Mouse (Mus musculus) cerebellum, postnatal 14 days (tissue): Measurements from ENCODE around the gene G430095P16Rik.
A peak's percentile ranks its signal among the peaks of the same experiment; 100 is the strongest.

ENCODE experiments used
- DNase-seq, 2 experiments: peaks; one replicate each; pipeline ENCODE4 v3.0.0; 2021; ENCODE audit warnings: mixed read lengths in 2 of 2

G430095P16Rik gene

DNA sequence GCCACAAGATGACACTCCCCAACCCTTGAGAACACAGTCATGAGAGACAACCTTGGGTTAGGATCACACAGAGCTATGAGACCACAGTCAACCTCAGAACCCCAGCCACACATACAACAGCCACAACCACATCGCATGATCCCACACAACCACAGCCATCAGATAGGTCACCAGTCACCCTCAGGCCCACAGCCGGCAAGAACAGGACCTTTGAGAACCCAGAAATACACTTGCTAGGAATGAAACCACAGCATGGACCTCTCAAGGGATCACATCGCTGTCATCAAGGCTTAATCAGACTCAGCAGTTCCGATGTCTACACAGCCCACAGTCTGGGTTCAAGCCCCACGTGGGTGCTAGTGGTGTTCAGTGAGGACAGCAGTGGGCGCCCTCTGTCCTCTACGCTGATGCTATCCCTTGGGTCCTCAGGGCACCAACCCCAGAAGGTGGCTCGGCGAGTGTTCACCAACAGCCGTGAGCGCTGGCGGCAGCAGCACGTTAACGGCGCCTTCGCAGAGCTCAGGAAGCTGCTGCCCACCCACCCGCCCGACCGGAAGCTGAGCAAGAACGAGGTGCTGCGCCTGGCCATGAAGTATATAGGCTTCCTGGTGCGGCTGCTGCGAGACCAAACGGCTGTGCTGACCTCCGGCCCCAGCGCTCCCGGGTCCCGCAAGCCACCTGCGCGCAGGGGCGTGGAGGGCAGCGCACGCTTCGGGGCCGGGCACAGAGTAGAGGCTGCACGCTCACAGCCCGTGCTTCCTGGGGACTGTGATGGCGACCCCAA lies 19.1 kb upstream of the G430095P16Rik start:
- peak; percentile 26 to 31 for DNase-seq

DNA sequence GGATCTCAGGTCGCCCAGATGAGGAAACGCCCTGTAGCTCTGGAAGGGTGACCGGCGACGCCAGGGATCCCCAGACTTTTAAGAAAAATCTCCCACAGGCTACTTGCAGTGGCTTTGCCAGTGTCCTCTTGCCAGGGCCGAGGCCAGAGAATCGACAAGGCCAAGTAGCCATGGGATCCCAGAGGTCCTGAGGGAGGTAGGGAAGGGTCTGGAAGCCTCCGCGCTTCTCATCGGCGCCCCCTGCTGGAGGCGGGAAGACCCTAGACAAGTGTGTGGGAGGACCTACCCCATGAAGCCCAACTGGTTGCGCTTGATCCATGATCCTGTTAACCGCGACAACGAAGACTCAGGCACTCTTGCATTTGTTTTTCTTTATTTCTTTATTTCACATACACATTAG lies 18.5 kb upstream of the G430095P16Rik start:
- peak; percentile 81 to 91 for DNase-seq

DNA sequence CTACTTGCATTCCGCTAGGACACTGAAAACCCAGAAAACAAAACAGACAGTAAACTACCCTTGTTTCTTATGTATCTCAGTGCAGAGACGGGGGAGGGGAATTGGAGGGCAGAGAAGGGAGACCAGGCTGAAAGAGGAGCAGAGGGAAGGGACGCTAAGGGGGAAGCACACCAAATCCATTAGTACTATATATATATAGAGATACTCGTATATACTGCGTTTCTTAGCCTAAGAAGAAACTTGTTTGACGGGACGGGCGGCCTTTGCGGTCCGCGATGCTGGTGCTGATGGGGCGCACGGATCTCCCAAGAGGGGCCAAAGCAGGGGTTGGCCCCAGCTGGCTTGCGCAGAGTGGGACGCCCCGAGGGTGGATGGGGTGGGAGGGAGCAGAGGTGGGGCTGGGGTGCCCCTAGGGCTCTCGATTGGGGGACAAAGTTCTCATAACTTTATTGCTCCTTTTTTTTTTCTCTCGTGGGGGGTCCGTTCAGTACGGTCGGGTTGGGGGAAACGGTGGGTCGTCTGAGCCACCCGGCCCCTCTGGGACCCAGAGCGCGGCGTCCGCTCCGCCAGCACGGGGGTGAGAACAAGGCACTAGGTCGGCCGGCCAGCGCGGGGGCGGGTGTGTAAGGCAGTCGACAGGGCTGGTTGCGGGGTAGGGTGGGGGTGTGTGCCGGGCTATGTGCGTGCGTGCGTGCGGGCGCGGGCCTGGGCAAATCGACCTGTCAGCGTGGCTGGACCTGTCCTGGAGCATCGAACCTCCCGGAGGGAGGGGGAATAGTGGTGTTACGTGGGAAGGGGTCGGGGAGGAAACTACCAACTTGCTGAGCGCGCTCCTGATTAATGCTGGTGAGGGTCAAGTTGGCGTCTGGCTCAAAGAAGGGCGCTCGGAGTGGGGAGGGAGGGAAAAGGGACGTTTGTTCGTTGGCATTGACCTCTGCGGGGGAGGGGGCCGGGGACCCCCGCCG lies 17.7 kb upstream of the G430095P16Rik start:
- DNase-seq: peak; percentile 46 to 62

DNA sequence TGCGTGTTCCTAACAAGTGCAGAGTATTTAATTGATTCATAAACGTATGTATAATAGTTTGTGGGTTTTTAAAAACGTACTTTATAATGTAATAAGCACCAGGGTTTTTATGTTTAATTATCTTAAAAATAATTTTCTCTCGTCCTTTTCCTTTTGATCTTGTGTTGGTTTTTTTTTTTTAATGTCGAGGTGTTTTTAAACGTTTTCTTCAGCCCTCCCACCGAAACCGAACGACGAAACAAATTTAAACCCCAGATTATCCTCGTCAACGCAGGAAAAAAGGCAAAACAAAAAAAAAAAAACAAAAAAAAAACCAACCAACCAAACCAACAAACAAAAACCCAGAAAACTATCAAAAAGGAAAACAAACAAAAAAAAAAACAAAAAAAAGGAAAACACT lies 16.8 kb upstream of the G430095P16Rik start:
- no peak for DNase-seq

DNA sequence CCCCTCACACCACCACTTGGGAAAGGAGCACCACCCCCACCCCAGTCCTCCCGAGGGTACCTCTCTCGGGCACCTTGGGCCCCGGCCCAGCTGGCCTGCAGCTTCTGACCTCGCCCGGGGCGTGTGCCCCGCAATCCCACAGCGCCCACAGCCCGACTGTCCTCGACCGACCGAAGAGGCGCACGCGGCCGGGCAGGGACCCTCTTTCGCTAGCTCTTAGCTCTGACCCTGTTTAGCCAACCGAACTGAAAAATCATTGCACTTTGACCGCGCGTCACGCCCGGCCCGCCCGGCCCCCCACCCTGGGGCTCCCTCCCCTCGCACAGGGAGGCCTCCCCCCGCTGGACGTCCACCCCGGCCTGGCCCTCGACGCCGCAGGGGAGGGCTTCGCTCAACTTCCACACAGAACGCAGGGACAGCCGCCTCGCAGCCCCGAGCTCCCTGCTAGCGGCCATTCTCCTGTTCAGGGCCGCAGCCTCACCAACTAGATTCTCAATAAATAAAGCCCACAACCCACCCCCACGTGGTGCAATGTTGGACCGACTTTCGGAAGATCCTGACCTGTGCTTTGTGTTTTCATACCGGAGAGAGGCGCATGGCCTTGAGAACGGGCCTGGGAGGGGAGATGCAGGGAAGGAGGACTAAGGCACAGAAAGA lies 16.1 kb upstream of the G430095P16Rik start:
- DNase-seq: peak; percentile 33 to 50

DNA sequence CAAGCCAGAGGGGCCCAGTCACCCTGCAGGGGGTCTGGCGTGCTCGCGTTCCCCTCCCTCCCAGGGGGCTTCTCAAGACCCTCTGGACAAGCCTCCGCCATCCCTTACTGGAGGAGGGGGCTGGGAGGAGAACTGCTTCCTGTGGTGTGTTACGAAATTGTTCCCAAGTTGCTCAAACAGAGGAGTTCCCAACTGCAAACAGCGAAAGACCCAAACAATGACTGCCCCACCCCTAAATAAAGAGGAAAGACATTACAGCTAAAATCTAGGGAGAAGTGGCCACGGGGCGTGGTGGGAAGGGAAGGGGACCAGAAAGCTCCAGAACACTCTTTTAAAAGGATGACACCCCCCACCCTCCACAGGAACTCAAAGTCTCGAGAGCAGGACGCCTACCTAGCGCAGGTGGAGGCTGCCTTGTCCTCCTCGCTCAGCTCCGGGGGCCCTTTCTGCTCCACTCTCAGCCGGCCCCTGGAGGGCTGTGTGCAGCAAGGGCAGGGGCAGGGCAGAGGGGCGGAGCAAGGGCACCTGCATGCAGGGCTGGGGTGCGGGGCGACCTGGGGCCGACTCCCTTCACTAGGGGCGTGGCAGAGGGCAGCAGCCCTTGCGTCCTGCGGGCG lies 15.4 kb upstream of the G430095P16Rik start:
- DNase-seq: peak; percentile 33 to 39

DNA sequence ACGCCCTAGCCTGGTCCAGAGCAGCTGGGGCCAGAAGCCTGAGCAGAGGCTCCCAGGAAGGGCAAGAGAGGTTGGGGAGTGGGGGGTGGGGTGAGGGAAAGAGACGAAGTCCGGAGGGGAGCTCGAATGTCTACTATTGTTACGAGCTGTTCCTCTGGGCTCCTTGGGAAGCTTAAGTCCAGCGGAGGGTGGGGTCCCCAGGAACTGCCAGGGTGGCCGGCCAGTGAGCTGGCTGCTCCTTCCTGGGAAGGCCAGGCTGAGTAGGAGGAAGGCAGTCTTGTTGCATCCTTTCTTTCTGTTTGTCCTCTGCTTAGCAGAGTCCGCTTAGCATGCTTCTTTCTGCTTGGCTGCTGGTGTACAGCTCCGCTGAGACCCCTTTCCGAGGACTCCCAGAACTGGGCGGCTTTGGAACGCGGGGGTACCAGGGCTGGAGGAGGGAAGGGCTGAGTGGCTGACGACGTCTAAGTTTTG lies 14.7 kb upstream of the G430095P16Rik start:
- peak in 1 of 2 experiments; percentile 29 for DNase-seq

DNA sequence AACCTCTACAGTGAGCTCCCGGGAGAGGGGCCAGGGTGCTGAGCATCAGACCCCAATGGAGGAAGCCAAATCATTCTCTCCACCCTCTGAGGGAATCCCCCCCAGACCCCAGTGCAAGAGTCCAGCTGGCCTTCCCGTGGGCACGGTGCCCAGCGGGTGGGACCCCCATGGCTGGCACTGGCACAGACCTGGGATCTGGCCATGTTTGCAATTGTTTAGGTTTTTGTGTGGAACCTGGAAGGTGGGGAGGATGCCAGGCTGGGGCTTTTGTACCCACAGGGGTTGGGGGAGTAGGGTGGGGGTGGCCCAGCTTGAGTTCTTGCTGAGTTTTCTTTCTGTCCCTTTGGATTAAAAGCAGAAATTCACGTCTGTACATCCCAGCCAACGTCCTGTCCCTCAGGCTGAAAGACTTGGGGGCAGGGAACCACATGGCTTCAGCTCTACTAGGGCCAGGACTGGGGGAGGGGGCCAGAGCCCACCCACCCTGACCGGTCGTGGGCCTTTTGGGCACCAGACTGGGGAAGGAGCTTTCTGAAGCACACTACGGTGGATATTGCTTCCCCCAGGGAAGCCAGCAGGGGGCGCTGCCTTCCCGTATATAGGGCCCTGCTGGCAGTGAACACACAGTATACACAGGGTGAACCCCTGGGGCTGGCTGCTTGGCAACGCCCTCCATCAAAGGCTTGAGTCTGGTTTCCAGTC lies 13.9 kb upstream of the G430095P16Rik start:
- peak; percentile 92 to 95 for DNase-seq

DNA sequence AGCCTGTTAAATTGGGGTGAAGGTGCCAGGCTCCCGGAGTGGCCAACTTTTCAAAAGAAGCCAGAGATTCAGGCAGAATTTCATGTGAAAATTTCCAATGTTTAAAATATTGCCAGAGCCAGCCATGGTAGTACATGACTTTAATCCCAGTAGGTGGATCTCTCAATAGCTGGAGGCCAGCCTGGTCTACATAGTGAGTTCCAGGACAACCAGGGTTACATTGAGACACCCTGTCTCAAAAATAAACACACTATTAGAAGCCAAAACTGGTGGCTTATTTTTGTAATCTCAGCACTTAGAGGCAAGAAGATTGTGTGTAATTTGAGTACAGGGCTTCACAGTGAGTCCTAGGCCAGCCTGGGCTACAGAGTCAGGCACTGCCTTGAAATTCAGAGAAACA lies 12.9 kb upstream of the G430095P16Rik start:
- DNase-seq: no peak

DNA sequence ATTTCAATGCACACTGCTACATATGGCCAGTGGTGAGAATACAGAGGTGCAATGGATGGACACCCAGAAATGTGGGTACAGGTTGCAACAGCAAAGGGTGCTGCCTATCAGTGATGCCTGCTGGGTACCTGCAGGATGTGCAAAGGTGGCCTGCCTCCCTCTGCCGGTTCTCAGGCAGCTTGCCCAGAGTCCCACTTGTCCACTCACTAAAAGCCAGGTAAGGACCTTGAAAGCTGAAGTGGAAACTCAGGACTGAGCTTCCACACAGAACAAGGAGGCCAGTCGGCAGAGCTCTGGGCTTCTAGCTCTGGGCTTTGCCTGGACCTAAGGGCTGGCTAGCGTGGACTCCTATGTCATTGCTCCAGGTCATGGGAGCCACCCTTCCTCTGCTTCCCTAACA lies 11.5 kb upstream of the G430095P16Rik start:
- DNase-seq: no peak

DNA sequence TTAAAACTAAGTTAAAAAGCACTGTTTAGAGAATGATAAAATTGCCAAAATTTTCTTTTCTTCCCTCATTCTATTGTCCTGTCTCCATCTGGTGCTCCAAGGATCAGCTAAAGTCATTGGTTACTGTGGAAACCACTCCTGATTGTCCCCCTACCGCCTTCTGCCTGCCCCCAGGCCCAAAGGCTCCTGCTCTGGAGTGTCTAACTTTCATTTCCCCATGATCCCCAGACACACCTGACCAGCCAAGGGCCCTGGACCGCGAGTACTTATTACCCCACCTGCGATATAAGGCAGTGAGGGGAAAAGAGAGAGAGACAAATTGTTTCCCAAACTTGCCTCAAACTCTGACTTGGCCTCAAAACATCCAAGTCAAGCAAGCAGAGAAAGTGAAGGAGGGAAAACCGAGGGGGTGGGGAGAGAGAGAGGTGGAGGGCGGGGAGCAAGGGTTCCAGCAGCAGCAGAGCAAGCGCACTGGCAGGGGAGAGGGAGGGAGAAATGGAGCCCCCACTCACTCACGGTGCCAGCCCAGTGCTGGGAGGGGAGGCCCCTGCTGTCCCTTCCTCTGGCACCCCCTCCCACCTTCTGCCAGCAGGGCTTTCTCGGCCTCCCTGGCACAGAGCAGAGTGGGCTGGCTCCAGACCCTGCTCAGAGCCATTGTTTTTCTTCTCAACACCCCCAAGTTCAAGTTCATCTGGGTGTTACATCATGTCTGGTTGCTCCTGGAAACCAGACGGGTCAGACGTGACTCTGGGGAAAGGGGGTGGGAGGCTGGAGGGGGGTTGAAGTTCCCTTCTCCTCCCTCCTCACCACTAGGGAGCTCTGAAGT lies 10.7 kb upstream of the G430095P16Rik start:
- peak; percentile 52 to 68 for DNase-seq

DNA sequence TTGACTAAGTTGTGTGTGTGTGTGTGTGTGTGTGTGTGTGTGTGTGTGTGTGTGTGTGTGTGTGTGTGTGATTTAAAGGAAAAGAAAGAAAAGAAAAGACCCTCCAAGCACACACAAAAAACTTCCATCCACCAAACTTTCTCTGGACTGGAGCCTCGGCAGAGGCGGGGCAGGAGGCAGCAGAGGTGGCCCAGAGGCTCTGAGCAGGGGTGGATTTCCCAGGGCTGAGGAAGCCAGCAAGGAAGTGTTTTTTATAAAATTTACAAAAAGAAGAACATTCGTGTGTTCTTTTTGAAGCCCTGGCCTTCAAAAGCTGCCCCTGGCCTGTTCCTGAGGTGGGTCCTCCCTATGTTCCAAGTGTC lies 10.1 kb upstream of the G430095P16Rik start:
- no peak for DNase-seq

DNA sequence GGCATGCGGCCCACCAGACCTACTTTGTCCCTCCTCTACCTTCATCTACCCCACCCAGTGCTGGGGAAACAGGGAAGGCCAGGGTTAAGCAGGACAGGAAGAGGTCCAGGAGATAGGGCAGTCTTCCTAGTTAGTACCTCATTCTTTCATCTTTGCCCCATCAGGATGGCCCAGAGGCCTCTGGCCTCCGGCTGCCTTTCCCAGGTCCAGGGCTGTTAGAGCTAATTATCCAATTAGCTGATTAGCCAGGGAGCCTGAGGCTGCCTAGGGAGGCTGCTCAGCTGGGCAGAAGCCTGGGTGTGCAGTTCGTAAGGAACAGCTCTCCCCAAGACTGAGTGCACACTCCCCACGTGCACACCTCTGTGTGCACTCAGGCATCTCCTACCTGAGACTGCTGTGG lies 9.4 kb upstream of the G430095P16Rik start:
- no peak for DNase-seq

DNA sequence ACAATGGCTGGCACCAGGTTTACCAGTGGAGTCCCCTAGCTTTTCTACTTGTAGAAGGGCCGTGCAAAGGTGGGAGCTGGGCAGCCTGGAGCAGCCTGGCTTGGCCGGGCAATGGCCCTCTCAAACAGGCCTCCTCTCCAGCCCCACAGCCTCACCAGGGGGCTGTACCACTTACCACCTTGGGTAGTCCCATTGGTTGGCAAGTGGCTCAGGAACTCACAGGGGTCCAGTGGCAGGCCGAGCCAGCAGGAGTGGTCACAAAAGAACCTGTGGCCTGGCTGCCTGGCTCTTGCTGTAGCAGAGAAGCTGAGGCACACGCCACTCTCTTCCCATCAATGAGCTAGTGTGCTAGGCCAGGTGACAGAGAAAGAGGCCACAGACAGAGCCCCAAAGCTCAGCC lies 8.6 kb upstream of the G430095P16Rik start:
- no peak for DNase-seq

DNA sequence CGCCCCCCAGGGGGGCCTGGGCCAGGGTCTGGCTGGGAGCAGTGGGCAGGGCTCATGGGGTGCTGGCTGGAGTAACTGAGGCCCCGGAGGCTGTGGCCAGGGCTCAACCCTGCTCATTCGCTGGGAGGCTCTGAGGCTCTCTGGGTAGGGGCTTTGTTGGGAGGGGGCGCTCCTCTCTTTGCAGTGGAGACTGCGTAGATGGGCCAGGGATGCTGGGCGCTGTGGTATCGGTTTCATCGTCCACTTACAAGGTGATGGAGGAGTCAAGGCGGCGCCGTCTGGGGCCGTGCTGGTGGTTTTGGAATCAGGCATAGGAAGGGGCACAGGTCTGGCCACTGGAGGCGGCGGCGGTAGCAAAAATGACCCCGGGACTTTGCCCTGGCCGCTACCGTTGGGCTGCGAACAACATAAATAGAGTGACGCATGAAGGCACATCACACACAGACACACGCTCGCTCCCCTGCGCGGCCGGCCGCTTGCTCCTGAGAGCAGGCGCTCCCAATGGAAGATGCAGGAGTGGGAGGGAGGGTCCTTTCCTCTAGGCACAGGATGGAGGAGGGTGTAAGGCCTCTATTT lies 6.8 kb upstream of the G430095P16Rik start:
- DNase-seq: no peak

DNA sequence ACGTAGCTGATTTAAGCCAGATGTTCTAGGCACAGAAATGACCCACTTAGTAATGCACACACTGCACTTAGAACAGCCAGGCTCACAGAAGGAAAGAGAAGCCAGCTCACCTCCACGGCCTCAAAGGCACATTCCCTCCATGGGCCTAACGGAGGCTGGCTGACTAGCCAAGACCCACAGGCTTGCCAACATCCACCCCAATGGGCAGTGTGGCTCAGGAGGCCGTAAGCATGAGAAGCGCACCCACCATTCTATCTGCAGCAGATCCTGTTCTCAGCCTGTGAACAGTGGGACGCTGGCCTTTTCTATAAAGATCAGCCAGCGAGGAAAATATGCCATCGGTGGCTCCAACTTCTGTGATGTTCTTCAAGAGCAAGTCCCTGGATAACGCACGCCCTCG lies 6.0 kb upstream of the G430095P16Rik start:
- DNase-seq: no peak

DNA sequence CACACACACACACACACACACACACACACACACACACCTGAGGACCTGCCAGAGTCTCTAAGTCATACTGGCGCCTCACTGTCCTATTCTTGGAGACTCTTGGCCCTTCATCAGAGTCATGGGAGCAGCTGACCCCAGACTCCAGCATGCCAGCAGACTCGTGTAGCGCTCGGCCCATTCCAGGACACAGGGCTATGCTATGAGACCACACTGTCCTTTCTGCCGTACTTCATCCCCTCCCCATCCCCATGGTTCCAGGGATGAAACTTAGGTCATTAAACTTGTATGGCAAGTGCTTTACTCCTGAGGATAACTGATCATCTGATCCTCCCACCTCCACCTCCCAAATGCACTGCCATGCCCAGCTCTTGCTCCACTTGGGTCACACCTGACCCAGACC lies 4.3 kb upstream of the G430095P16Rik start:
- DNase-seq: no peak

DNA sequence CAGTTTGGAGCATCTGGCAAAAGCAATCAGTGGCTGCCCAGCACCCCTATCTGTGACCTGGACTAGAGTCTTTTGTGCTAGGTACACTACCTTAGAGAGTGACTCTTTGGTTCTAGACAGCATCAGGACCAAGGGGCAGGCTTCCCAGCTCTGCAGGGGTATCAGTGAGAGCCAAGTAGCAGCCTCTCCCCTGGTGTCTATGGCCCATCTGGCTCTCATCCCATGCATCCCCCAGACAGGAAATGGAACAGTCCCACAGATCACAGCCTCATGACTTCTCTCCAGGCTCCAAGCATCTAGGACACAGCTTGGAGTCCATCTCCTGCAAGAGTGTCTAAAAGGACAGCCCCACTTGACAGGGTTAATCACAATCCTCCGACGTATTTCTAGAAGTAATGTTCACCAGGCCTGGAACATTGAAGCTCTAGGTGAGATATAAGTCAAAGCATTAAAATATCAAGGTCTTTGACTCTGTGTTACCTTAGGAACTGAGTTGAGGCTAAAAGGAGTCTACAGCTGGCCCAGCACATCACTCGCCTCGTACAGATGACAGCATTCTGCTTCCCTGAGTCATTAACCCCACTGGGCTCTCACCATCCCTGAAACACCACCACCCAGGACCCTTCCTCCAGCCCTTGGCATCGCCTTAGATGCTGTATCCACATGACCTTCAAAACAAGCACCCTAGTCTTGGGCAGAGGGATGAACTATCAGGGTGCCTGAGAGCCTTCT lies 3.7 kb upstream of the G430095P16Rik start:
- DNase-seq: peak in 1 of 2 experiments; percentile 65

DNA sequence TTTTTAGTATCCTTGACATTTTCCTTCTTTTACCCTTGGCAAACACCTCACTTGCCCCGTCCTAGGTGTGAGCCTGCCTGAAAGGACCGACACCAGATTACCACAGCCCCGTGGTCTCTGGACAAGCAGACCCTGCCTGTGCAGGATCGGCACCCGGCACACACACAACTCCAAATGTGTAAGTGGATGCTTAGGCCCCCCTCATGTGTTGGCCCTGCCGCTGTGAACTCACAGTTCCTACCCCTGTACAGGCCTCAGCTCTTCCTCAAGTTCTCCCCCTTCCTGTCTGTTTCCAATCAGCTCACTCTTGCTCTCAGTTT lies 317 bp upstream of the G430095P16Rik start:
- no peak for DNase-seq

DNA sequence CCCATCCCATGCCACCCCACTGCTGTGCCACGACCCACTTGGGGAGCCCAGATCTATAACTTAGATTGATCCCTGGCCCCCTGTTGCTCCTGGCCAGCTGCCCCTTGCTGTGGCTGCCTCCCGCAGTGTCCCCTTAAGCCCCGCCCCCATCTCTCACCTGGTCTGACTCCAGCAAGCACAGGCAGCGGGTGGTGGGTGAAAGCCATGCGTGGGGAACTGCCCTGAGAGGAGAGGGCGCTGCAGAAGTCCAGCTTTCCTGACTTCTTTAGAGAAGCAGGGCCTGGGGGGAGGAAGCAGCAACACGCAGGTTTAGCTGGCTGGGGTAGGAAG lies 729 bp downstream of the G430095P16Rik start:
- peak in 1 of 2 experiments; percentile 63 for DNase-seq
